Mouse (Mus musculus) urinary bladder, adult 2 months (tissue): ENCODE results near the gene Rasa4. TPM values are rescaled to one million over a fixed set of nuclear protein-coding genes. Genes with fewer than 3 reads are reported as not detected.
A peak's percentile ranks its signal among the peaks of the same experiment; 100 is the strongest.
"Not testable (repeated sequence)": the region's sequence is repeated elsewhere in the genome, so short reads cannot be mapped to it uniquely, and the experiment has no call there.

Source experiments
- DNase-seq: peaks from one replicate; pipeline ENCODE4 v3.0.0; 2022; ENCODE audit warnings: low spot score
- polyA plus RNA-seq: library from polyadenylated mRNA; depleted of rRNA; stranded (reverse); fragments of >200 nt; gene quantifications from 2 replicates; pipeline ENCODE4 v1.2.3, GENCODE M21; 2012

The Rasa4 gene
- polyA plus RNA-seq, 1 experiment = 10.6 TPM

DNA sequence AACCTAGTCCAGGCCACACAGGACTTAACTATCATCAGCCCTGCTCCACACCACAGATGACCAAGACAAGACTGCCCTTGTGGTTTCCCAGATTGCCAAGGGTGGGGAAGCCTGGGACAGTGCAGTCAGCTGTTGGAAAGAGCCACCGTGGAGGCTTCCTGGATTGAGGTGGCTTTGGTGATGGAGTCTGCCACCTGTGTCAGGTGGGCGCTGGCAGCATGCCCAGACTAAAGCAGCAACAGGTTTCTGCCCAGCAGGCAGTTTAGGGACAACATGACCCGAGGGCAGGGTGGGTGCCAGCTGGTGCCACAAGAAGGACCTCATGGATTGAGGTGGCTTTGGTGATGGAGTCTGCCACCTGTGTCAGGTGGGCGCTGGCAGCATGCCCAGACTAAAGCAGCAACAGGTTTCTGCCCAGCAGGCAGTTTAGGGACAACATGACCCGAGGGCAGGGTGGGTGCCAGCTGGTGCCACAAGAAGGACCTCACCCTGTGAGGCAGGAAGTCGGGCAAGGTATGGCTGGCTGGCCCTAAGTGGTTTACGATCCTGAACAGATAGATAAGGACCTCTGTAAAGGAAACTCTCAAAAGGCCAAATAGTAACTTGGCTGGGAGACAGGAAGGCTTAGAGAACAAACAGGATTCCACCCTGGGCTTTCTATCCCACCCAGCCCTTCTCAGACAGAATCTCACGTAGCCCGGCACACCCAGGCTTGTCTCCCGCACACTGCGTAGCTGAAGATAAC, 17.1 kb upstream of the Rasa4 start:
- DNase-seq = not testable (repeated sequence)

DNA sequence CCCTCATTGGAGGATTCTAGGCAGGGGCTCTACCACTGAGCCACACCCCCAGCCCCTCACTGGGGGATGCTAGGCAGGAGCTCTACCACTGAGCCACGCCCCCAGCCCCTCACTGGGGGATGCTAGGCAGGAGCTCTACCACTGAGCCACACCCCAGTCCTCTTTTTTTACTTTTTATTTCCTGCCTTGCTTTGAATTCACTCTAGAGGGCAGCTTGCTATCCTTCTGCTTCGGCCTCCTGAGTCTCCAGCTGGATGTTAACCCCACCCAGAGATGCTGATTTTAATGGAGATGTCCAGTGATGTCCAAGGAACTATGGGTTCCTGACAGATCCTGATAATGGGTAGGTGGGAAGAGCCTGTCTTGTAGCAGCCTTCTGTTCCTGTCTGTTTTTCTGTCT, 14.3 kb upstream of the Rasa4 start:
- DNase-seq = no peak

DNA sequence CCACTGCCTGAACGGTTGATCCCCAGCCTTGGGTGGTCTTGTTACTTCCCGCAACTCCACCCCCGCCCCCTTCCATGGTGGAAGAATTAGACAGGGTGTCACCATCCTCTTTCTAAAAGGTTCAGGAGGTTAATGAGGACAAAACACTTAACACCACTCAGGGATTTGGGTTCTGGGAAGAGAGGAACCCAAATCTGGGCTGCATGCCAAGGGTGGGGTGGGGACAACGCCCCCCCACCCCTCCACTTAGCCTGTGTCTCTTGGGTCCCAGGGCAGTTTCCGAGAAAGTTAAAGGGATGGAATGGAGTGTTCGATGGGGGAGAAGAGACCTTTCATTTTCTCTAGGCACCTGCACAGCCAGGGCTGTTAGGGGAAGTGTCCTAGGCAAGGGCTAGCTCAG, 10.7 kb upstream of the Rasa4 start:
- no peak for DNase-seq

DNA sequence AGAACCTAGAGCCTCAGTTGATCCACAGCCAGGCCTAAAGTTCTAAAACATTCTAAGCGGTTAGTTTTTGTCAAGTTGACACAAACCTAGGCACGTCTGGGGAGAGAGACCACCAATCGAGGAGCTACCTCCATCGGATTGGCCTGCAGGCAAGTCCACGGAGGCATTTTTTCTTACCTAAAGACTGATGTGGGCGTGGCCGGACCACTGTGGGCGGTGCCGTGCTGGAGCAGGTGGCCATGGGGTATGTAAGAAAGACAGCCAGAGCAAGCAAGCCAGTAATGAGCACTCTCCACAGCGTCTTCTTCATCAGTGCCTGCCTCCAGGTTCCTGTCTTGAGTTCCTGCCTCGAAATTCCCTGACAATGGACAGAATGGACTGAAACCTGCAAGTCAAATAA, 10.2 kb upstream of the Rasa4 start:
- DNase-seq = no peak

DNA sequence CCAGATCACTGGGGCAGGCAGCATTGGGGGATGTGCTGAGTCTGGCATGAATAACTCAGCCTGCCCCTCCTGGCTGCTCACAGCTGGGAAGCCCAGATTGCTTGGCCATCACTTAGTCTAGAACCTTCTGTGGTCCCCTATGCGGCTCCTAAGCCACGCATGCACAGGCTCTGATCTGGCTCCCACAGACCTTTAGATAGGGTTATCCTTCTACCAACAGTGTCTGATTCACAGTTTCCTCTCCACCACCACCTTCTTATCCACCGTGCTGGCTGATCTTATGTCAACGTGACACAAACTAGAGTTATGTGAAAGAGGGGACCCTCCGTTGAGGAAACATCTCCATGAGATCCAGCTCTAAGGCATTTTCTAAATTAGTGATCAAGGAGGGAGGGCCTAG, 8.6 kb upstream of the Rasa4 start:
- DNase-seq = no peak

DNA sequence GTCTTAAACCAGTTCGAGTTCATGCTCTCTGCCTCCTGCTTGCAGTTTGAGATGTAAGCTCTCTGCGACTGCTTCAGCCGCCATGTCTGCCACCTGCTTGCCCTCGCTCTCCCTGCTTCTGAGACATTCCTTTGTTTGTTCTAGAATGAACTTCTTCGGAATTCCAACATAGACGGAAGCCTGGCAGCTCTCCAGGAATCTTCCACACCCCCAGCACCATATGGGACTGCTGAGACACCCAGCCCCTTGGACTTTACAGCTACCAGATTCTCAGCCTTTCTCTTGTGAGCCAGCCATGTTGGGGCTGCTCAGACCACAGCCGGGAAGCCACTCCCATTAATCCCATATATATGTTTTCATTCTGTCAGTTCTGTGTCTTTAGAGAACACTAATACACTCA, 7.4 kb upstream of the Rasa4 start:
- DNase-seq = no peak

DNA sequence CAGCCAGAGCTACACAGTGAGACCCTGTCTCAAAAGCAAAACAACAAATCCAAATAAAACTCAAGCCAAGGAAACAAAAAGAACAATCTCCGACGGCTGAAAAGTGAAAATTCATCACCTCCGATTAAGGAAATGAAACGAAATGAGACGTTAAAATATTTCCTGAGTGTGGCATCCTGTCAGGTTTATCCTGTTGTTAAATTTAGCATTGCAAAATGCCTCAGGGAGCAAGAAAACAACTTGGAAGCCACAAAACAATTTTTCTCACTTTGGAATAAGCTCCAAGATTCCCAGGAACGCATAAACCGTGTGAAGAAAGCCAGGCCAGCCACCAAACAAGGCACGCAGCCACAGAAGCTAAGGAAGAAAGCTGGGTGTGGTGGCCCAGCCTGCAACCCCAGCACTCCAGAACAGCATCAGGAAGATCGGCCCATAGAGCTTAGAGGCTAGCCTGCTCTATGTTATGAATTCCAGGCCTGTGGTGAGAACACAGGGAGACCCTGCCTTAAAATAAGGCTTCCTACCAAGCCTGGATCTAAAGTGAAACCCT, 6.6 kb upstream of the Rasa4 start:
- no peak for DNase-seq

DNA sequence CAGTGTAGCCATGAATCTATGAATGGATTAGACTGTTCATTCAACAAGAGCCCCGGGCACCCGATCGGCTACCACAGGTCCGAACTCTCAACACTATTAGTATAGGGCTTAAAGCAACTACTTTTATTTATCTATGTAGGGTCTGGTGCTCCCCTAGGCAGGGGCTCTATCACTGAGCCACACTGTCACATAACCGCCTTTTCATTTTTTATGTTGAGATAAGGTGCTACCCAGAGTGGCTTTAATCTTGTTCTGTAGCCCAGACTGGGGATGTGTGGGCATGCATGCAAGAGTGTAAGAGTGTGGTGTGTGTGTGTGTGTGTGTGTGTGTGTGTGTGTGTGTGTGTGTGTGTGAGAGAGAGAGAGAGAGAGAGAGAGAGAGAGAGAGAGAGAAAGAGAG, 5.6 kb upstream of the Rasa4 start:
- no peak for DNase-seq

DNA sequence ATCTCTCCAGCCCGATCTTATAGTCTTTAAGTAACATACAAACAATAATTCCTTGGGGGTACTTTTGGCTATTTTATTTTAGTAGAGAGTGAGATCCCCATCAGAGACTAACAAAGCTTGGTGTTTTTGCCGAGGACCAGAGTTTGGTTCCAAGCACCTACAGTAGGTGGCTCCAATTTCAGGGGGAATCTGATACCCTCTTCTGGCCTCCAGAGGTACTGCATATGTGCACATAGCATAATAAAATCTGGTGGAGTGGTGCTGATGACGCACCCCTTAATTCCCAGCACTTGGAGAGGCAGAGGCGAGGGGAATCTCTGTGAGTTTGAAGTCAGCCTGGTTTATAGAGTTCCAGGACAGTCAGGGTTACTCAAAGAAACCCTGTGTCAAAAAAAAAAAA, 1.4 kb upstream of the Rasa4 start:
- no peak for DNase-seq

DNA sequence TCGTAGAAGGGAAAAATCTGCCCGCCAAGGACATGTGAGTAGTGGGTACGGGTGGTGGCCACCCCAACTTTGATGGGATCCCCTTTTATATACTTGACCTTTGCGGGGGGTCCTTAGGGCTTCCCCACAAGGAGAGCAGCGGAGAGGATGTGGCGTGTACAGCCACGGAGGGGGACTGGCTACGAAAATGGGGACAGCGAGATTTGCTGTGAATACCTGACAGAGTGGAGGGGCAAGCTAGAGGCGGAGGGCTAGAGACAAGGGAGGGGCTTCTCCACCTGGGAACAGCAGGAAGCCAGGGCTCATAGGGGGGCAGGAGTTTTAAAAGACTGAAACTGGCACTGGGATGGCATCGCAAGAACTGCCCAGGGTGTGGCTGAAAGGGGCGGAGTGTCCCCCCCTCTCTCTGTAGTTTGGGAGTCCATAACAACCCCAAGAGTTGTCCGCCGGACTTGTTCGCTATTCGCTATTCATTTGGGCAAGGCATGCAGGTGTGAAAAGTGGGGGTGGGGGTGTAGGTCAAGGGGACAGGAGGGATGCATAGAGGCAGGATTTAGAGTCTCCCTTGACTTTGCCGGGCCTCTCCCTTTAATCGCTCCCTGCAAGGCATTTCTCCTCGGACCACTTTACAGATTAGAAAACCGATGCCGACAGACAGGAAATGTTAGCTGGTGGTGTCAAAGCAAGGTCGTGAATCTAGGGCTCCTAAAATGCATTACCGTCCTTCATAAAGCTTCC, 597 bp downstream of the Rasa4 start:
- no peak for DNase-seq

DNA sequence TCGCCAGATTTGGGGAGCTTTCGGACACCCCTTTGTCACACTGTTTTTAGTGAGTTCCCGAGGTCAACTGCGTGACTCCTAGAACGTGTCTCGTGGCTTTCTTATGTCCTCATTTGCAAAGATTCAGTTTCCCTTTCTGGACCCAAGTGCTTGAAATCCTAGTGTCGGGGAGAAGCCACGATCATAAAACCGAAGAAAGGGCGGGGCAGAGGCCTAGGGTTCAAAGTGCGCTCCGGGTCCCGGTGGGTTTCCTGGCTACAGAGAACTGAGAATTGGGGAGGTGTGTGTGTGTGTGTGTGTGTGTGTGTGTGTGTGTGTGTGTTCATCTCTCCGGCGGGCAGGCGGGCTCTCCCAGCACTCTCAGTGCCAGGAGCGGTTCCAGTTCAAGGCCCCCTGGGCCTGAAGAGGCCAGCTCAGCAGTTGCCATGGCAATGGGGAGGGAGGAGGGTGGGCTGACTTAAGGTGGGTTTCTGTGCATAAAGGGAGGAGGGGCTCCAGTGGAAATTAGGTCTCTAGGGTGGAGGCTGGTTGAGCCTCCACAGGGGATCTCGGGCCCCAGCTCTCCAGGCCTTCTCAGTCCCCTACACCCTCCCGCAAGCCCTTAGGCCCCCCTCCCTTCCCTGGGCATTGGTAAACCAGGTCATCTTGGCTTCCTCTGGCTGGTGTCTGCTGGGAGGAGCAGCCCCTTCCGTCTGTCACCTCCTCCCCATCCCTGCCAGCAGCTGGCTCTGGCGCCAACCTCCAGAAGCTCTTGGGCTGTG, 1.4 kb downstream of the Rasa4 start:
- DNase-seq = no peak

DNA sequence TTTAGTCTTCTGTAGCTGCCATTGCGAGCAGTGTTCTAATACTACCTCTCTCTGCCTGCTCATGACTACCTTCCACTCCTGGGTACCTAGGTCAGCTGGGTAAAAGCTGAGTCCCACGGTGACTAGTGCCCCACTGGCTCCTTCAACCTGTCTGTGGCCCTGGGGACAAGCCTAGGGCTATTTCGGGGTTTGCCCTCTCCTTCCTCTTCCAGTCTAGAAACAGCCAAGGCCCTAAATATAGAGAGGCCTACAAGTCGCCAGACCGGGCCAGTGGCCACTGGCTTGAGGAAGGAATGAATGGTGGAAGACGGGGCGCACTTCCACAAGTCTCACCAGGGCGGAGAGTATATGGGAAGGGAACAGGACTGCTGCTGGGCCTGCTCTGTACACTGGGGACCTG, 2.6 kb downstream of the Rasa4 start:
- no peak for DNase-seq

DNA sequence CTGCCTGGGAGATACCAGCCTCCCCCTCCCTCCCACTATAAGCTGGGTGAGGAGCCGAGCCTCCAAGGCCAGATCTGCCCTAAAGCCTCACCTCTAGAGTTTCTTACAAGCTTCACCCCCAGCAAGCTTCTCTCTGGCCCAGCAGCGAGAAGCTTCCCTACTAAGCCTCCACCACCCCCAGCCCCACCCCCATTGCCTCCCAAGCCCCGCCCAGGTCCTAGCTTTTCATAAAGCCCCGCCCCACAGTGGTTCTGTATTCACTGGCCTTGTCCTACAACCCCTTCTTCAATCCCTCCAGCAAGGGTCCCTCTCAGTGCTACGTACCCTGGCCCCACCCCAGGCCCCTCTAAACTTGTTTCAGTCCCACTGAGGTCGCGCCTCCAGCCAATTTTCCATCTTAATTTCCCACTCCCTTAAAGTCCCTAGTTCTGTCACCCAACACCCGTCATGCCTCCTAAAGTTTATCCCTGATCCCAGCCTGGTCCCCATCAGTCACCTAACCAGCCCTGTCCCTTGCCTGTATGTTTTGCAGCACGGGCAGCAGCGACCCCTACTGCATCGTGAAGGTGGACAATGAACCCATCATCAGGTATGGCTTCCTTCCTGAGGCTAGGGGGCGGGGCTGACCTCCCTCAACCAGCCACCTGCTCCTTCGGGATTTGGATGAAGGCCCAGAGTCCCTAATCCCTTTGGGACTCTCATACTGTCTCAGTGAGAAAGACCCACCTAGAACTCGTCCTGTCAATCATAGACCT, 5.3 kb downstream of the Rasa4 start:
- no peak for DNase-seq

DNA sequence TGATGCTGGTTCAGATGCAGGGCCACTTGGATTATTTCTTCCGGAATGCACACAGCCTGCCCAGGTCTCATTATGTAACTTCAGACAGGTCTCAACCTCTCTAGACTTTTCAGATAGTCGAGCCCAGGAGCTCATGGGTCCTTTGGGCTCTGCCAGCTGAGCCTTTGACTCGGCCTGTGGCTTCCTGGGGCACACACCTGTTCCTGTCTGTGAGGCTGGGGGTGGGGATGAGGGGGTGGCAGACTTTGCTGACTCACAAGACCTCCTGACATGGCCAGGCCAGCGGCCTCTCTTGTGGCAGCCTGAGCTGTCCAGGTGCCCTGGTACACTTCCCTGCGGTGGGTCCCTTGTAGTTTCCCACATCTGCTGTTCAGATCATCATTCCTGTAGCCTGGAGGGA, 8.2 kb downstream of the Rasa4 start:
- no peak for DNase-seq

DNA sequence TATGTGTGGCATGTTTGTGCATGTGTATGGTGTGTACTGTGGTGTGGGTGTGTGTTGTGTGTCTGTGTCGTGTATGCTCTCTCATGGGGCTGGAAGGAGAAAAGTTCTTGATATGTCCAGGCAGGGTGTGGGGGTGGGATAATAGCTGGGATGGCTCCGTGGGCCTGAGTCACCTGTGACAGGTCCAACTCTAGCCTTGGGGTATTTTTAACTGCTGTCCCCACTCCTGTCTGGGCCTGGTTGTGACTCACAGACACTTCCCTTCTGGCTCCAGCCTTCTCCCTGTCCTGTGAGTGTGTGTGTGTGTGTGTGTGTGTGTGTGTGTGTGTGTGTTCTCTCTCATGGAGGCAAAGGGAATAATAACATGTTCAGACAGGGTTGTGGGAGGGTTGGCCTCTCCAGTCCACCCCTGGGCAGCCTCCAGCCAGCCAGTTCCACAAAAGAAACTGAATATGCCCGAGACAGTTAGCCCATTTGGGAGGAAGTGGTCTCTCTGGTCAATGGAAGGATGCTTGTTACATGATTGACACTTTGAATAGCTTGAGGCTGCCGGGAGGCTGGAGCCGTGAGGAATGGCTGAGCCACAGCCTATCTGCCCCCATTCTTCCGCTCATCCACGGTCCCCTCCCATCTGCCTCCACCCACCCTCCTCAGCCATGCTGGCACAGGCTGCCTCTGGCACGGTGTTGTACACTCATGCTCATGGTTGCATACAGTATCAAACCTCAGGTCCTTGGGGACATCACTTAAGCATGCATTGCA, 10.7 kb downstream of the Rasa4 start:
- no peak for DNase-seq

DNA sequence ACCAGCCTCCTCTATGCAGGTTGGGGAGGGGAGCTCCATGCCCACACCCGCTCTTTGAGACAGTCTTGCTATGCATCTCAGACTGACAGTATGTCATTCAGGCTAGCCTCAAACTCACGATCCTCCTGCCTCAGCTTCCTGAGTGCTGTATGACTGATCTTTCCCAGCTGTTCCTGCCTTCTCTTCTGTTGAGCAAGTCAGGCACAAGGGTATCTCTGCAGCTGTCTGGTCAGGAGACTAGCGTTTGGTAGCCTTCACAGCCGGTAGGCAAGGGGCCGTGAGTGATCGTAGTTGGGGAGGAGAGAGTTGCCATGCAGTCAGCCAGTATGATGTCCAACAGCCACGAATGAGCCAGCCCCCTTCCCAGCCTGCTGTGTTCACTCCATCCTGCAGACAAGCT, 11.4 kb downstream of the Rasa4 start:
- DNase-seq = no peak

DNA sequence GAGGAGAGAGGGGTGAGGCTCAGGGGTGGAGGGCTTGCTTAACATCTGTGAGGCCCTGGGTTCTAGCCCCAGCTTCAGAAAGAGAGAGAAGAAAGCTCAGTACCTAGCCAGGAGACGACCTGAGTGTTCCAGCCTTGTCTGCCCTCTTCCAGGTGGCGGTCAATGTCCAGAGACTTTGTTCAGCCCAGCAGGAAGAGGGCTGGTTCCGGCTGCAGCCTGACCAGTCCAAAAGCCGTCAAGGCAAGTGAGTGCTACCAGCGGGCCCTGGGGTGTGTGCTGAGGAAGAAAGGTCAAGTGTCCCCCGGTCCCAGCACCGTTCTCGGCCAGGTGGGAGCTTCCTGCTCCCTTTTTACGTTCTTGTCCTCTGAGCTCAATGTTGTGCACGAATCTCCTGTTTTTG, 14.8 kb downstream of the Rasa4 start:
- DNase-seq = no peak

DNA sequence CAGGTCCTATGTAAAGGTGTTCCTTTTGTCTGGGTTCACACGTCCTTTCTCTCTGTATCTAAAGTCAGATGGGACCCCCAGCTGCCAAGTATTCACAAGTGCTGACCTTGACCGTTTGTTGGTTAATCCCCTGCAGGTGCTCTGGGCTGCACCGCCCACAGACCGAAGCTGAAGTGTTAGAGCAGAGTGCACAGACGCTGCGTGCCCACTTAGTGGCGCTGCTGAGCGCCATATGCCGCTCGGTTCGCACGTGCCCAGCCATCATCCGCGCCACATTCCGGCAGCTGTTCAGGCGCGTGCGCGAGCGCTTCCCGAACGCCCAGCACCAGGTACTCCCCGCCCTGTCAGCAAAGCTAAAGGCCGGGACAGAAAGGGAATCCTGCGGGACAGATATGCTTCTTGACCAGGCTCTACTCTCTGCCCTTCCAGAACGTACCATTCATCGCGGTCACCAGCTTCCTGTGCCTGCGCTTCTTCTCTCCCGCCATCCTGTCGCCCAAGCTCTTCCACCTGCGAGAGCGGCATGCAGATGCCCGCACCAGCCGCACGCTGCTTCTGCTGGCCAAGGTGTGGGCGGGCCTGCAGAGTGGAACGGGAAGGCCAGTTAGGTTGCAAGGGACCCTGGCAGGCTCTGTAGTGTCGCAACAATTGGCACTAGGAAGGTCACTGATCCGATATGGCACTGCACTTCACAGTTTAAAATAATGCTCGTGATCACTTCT, 18.5 kb downstream of the Rasa4 start:
- peak; percentile 54 for DNase-seq

DNA sequence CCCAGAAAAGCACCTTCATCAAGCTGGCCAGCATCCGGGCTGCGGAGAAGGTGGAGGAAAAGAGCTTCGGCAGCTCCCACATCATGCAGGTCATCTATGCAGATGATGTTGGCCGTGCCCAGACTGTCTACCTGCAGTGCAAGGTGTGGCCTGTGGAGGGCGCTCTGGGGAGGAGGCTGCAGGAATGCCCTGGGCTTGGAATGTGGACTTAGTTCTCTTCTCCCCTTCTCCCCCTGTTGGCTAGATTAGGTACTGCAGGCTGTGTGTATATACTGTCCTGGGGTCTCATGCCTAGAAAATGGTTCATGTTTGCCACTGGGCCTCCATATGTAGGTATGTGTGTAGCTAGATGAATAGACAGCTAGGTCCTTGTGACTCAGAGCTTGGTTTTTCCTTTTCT, 20.8 kb downstream of the Rasa4 start:
- DNase-seq = no peak

DNA sequence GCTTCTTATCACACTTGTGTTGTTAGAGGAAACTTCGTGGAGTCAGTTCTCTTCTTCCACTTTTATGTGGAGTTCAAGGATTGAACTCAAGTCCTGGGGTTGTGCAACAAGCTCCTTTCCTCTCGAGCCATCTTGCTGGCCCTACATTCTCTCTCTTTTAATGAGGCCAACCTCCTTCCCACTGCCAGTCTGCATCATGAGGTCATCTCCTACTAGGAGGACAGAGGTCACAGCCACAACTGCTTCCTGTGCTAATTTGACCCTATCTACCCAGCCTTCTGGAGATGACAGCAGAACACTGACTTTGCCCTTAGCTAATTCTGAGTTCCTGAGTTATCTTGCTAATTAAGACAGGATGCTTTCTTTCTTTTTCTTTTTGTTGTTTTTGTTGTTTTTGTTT, 24.8 kb downstream of the Rasa4 start:
- no peak for DNase-seq
